Mouse (Mus musculus): Measurements from ENCODE around the gene Tshz2. TPM values are rescaled to one million over a fixed set of nuclear protein-coding genes. Genes with fewer than 3 reads are reported as not detected.

Tshz2 gene
- polyA plus RNA-seq, 1 experiment from 2014 or later, result 16.1 TPM

DNA sequence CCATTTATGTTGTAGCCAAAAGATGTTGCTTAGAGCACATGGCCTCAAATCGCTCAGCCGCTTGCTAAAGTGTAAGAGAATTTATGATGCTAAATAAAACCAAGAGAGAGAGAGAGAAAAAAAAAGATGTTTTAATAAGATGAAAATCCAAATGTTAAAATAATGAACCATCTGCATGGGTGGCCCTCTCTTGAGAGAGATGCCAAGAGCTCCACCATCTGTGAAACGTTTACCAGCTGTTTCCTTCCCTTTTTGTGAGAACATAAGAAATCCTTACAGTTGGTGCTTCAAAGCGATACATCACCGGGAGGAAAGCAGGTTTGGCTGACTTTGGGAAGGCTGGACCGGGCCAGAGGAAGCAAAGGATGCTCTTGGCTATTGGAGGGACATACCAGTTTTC, 32.6 kb upstream of the Tshz2 start:
- no peak overlapping the region for H3K4me3 ChIP-seq
- H3K27ac ChIP-seq, result no peak overlapping the region
- no peak overlapping the region for H3K4me2 ChIP-seq (replicated peaks)
- no peak overlapping the region for H3K9ac ChIP-seq
- peaks cover 12% of the 10 kb centered on the region for H3K4me1 ChIP-seq
- no peaks in the 10 kb centered on the region for H3K27me3 ChIP-seq
- ATAC-seq (ENCODE audit: low FRiP score, low read depth), result no peak
- no peaks in the 10 kb centered on the region for H3K36me3 ChIP-seq
- no peaks in the 10 kb centered on the region for H3K9me3 ChIP-seq
- 32% methylated on average over 6 of the region's 6 CpGs for WGBS

DNA sequence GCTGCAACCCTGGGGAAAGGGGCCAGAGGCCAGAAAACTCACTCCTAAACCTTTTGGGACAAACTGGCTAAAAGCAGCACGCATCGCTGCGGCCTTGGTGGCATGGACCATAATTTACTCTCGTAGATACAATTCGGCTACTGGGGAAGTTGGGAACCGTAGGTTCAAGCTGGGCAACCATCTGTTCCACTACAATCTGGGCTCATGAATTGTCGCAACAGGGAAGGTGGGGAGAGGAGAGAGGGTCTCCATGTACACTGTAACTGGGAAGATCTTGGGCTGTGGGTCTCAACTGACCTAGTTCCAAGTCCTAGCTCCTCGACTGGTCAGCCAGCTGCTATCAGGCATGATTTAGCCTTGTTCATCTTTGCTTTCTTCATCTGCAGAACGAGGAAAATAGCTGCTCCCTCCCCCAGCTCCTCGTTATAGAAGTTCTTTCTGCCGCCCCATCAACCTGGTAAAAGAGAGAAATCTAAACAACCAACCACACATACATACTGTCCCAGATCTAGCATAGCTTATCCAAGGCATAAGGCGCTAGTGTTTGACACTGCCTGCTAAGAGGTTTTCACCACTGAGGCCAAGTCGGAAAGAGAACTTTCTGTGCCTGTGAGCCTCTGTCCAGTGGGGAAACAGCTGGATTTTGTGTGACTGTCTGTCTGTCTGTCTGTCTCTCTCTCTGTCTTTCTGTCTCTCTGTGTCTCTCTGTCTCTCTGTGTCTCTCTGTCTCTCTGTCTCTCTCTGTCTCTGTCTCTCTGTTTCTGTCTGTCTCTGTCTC, 25.7 kb upstream of the Tshz2 start:
- no peak; the same call in 1 of the 2 replicates for ATAC-seq (ENCODE audit: low FRiP score, low read depth)
- Histone ChIP-seq H3K9ac (no peak overlapping the region), H3K4me2 (replicated peaks) (no peak overlapping the region), H3K9me3 (no peaks in the 10 kb centered on the region), H3K27ac (no peak overlapping the region), H3K27me3 (0 out of 2 replicates have a peak, but pooled peaks cover 3% of the 10 kb centered on the region), H3K36me3 (no peaks in the 10 kb centered on the region), H3K4me3 (no peak overlapping the region), H3K4me1 (peaks cover 37% of the 10 kb centered on the region)
- 72% methylated on average over 13 of the region's 13 CpGs for WGBS

DNA sequence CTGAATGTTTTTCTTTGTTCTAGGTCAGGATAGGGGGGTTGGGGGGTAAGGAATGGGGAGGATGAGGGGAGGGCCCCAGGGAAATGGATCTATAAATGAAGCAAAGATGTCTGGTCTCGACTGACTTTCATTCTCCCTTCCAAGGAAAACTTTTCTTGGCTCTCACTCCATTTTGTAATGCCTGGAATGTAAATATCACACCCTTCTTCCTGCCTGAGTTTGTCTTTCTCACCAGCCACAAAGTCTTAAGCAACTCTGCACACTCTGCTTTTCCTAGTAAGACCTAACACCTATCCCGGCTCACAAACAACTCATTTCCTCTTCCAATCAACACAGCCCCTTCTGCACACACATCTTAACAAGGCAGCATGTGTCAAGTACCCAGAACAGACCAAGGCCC, 25.0 kb upstream of the Tshz2 start:
- 13% methylated on average over 2 of the region's 2 CpGs for WGBS
- Histone ChIP-seq H3K4me3 (no peak overlapping the region), H3K9ac (no peak overlapping the region), H3K27me3 (0 out of 2 replicates have a peak, but pooled peaks cover 3% of the 10 kb centered on the region), H3K4me2 (replicated peaks) (no peak overlapping the region), H3K27ac (no peak overlapping the region), H3K4me1 (peaks cover 39% of the 10 kb centered on the region), H3K9me3 (no peaks in the 10 kb centered on the region), H3K36me3 (no peaks in the 10 kb centered on the region)
- no peak for ATAC-seq (ENCODE audit: low FRiP score, low read depth)

DNA sequence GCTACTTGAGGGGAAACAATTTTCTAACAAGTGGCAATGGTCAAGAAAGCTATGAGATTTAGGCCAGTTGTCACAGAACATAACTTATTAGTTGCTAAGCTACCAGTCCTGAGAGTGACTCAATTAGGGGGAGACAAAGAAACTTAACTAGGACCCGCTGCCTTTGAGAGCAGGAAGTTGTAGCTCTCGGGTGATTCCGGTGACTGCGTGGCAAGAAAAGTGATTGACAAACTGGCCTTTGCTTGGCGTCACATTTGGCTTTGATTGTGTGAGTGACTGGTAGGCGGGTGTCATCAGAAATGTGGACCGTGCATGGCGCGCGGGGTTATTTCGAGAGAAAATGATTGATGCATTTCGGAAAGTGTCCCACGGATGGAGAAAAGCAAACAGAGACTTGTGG, 22.9 kb upstream of the Tshz2 start:
- Histone ChIP-seq H3K36me3 (no peaks in the 10 kb centered on the region), H3K4me2 (replicated peaks) (peak overlapping the region; percentile 47), H3K27ac (no peak overlapping the region), H3K4me3 (no peak overlapping the region), H3K9ac (no peak overlapping the region), H3K27me3 (0 out of 2 replicates have a peak, but pooled peaks cover 3% of the 10 kb centered on the region), H3K4me1 (peaks cover 53% of the 10 kb centered on the region), H3K9me3 (no peaks in the 10 kb centered on the region)
- WGBS, result 9% methylated on average over 13 of the region's 13 CpGs
- no peak for ATAC-seq (ENCODE audit: low FRiP score, low read depth)

DNA sequence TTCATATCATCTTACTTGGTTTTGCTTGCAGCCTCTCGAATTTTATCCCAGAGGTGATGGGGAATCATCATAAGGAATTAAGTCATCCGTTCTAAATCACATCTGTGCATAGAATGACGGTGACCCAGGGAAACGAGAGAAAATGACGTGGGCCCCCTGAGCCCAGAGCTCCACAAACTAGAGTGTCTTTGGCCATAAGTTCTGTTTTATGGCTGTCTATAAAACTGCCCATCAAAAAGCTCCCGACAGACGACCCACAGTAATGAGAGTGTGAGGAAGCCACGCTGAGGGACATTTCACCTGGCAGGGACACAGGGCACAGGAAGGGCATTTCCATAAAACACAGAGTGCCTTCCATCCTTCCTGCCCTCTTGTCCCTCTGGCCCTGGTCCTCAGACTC, 21.9 kb upstream of the Tshz2 start:
- Histone ChIP-seq H3K36me3 (no peaks in the 10 kb centered on the region), H3K9me3 (no peaks in the 10 kb centered on the region), H3K9ac (no peak overlapping the region), H3K4me3 (no peak overlapping the region), H3K4me1 (peaks cover 53% of the 10 kb centered on the region), H3K27me3 (0 out of 2 replicates have a peak, but pooled peaks cover 3% of the 10 kb centered on the region), H3K4me2 (replicated peaks) (no peak overlapping the region), H3K27ac (no peak overlapping the region)
- ATAC-seq (ENCODE audit: low FRiP score, low read depth), result no peak
- 15% methylated on average over 8 of the region's 8 CpGs for WGBS

DNA sequence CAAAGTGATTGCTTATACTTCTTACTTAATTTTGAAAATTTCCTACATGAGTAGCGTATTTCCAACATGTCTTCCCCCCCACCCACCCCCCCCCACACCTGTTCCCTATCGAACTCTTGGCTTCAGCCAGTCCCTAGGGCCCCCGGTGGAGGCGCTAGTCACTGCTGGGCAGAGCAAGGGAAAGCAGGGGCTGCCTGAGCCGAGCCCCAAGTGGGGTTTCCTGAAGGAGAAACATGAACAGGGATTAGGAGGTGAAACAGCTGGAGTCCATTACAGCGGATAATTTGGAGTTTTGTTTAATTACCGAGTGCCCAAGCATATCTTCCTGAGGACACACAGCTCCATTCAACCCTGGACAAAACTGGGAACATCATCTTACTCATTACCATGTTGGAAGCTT, 21.3 kb upstream of the Tshz2 start:
- peak; percentile 57; the same call in 1 of the 2 replicates for ATAC-seq (ENCODE audit: low FRiP score, low read depth)
- H3K9ac ChIP-seq, result no peak overlapping the region
- no peak overlapping the region for H3K27ac ChIP-seq

DNA sequence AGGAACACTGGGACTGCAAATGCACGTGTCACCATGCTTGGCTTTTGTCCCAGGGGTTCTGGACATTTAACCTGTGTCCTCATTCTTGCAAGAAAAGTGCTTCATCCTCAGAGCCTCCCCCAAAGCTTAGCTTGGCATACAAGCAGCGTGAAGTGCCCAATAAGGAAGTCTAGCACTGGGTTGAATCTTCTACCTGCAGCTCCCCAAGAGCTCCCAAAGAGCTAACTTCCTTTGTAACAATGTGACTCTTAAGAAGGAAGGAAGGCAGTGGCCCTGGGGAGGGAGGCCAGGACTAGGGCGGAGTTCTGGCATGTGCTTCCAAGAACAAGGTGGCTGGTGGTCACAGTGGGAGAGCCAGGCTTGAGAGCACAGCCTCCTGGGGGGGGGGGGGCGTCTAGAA, 18.1 kb upstream of the Tshz2 start:
- no peaks in the 10 kb centered on the region for H3K36me3 ChIP-seq
- H3K9me3 ChIP-seq, result no peaks in the 10 kb centered on the region
- no peak overlapping the region for H3K4me3 ChIP-seq
- peaks cover 39% of the 10 kb centered on the region for H3K4me1 ChIP-seq
- WGBS, result 57% methylated on average over 4 of the region's 4 CpGs
- 0 out of 2 replicates have a peak, but pooled peaks cover 3% of the 10 kb centered on the region for H3K27me3 ChIP-seq
- ATAC-seq (ENCODE audit: low FRiP score, low read depth), result no peak
- H3K4me2 ChIP-seq (replicated peaks), result no peak overlapping the region
- H3K9ac ChIP-seq, result no peak overlapping the region
- no peak overlapping the region for H3K27ac ChIP-seq

More for the DNA sequence above, 21.3 kb upstream of the Tshz2 start:
- WGBS, result 10% methylated on average over 7 of the region's 7 CpGs
- no peak overlapping the region for H3K4me3 ChIP-seq
- no peak overlapping the region for H3K4me2 ChIP-seq (replicated peaks)
- no peaks in the 10 kb centered on the region for H3K9me3 ChIP-seq
- peaks cover 53% of the 10 kb centered on the region for H3K4me1 ChIP-seq
- 0 out of 2 replicates have a peak, but pooled peaks cover 3% of the 10 kb centered on the region for H3K27me3 ChIP-seq
- no peaks in the 10 kb centered on the region for H3K36me3 ChIP-seq

DNA sequence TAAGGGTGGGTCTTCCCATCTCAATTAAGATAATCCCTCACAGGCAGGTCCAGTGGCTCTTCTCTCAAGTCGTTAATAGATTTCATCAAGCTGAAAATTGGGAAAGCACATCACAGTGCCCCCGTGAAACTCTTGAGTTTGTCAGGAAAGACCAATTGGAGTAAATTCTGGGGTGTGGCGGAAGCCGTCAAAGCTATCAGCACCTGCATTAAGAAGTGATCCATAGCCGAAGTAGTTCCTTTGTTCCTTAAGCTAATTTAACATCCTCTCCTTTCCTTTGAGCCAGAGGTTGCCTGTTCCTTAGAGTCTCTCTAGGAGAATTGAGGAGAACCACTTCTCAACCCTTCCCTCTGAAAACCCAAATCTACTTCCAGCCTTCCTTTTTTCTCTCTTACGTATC, 16.8 kb upstream of the Tshz2 start:
- H3K4me2 ChIP-seq (replicated peaks), result no peak overlapping the region
- no peak overlapping the region for H3K9ac ChIP-seq
- no peaks in the 10 kb centered on the region for H3K36me3 ChIP-seq
- H3K9me3 ChIP-seq, result no peaks in the 10 kb centered on the region
- no peaks in the 10 kb centered on the region for H3K27me3 ChIP-seq
- WGBS, result 64% methylated on average over 6 of the region's 6 CpGs
- H3K4me3 ChIP-seq, result no peak overlapping the region
- no peak overlapping the region for H3K27ac ChIP-seq
- no peak for ATAC-seq (ENCODE audit: low FRiP score, low read depth)
- H3K4me1 ChIP-seq, result peaks cover 29% of the 10 kb centered on the region

DNA sequence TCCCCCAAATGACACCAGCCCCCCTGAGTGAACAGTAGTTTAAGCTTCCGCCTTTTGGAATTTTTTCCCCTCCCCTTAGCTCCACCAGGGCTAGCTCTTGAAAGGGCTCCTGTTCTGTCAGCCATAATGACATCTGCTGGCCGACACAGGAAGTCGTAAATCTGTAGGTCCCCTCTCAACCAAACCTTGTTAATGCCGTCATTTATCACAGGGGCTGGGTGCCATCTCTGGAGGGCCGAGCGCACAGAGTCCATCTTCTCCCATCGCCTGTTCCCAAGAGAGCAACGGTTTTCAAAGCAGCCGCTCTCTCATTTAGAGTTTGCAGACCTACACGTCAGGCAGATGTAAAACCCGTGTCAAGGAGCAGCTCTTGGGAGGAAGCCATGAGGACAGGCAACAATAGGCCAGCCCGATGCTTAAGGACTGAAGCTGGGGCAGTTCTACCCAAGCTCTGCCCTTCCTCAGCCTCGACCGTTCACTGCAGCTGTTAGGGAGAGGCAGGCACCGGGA, 11.6 kb upstream of the Tshz2 start:
- peak overlapping the region; percentile 22; the same call in 1 of the 2 replicates for H3K27ac ChIP-seq
- H3K4me2 ChIP-seq (replicated peaks), result peak overlapping the region; percentile 70
- H3K27me3 ChIP-seq, result 0 out of 2 replicates have a peak, but pooled peaks cover 3% of the 10 kb centered on the region
- peak; percentile 69 for ATAC-seq (ENCODE audit: low FRiP score, low read depth)
- WGBS, result 3% methylated on average over 15 of the region's 15 CpGs
- H3K4me1 ChIP-seq, result peaks cover 15% of the 10 kb centered on the region
- no peaks in the 10 kb centered on the region for H3K9me3 ChIP-seq
- H3K36me3 ChIP-seq, result no peaks in the 10 kb centered on the region
- peak overlapping the region; percentile 31 for H3K4me3 ChIP-seq
- H3K9ac ChIP-seq, result peak overlapping the region; percentile 48

DNA sequence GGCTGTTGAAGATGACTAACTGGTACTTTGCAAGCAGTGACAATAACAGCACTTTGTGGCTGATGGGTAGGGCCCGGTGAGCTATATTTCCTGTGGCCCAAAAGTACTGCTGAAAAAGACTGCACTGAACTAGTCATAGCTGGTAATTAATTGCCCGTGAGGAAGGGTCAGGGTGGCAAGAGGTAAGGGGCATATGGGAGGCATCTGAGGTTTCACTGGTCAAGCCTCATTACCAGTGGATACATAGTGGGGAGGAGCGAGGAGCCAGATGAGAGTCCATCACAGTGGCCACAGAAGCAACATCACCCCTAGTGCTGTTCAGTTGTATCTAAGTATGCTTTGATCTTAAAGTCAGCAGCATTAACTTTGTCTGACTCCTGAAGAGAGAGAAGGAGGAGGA, 2.7 kb upstream of the Tshz2 start:
- no peak overlapping the region for H3K9ac ChIP-seq
- WGBS, result 86% methylated on average over 3 of the region's 3 CpGs

DNA sequence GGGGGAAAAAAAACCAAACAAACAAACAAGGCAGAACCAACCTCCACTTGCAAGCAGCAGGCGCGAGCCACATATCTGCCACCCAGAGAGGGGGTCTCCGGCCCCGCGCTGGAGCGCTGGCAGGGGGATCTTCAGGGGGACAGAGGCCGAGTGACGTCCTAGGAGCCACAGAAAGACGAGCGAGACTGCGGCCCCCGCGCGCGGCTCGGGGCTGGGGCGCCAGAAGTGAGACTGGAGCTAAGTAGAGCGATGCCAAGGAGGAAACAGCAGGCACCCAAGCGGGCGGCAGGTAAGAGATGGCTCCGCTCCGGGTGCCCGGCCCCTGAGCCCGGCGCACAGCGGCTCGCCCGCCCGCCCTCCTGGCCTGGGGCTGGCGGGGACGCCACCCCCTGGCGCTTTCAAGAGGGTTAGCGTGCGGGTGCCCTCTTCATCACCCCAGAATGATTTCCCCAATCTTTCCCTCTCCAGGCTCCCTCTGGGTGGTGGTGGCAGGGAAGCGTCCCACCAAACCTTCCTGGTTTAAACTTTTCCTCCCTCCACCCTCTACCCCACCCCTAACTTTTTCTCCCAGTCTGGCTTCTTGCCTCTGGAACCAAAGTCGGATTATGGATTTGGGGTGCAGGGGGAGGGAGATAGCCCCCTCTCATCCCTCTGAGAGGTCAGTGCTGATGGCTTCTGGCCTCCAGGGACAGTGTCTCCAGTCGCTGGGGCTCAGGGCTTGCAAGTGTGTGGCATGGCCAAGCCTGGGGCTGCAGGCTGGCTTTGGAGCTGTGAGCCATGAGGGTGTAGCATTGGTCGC, 877 bp downstream of the Tshz2 start:
- no peaks in the 10 kb centered on the region for H3K27me3 ChIP-seq
- WGBS, result under 1% methylated on average over 37 of the region's 38 CpGs
- peak; percentile 29; the same call in 1 of the 2 replicates for ATAC-seq (ENCODE audit: low FRiP score, low read depth)
- H3K4me3 ChIP-seq, result peak overlapping the region; percentile 72
- H3K36me3 ChIP-seq, result no peaks in the 10 kb centered on the region
- no peaks in the 10 kb centered on the region for H3K9me3 ChIP-seq
- H3K4me1 ChIP-seq, result peaks cover 41% of the 10 kb centered on the region
- H3K9ac ChIP-seq, result peak overlapping the region; percentile 95
- peak overlapping the region; percentile 93 for H3K4me2 ChIP-seq (replicated peaks)
- H3K27ac ChIP-seq, result peak overlapping the region; percentile 81

More for the DNA sequence above, 2.7 kb upstream of the Tshz2 start:
- ATAC-seq (ENCODE audit: low FRiP score, low read depth), result no peak
- Histone ChIP-seq H3K36me3 (no peaks in the 10 kb centered on the region), H3K4me2 (replicated peaks) (no peak overlapping the region), H3K27ac (no peak overlapping the region), H3K27me3 (no peaks in the 10 kb centered on the region), H3K9me3 (no peaks in the 10 kb centered on the region), H3K4me3 (no peak overlapping the region), H3K4me1 (peaks cover 10% of the 10 kb centered on the region)

All from limb, embryonic 13.5 days (tissue).